Mouse (Mus musculus): ENCODE data around the gene Eif4a1.
"Not testable (repeated sequence)": the region's sequence is repeated elsewhere in the genome, so short reads cannot be mapped to it uniquely, and the experiment has no call there.

DNA sequence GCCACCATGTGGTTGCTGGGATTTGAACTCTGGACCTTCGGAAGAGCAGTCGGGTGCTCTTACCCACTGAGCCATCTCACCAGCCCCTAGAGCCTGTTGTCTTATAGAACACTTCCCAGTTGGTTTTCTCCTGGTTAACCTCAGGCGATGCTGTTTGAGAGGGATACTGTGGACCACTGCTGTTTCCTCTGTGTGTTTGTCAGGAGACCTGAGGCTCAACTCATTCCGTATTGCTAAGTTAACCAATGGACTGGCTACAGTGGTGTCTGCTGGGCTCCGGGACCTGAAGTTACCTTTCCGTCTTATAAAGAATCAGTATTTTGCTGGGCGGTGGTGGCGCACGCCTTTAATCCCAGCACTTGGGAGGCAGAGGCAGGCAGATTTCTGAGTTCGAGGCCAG, 30.7 kb upstream of the Eif4a1 start:
- TF ChIP-seq CTCF (IDR thresholded peaks at IDR 0.05; ENCODE audit: control insufficient read depth, insufficient read depth, low read length); POLR2A (IDR thresholded peaks at IDR 0.05; ENCODE audit: borderline replicate concordance, control insufficient read depth, low read depth, low read length): not testable (repeated sequence)

Measured in bone marrow, adult 2 months (tissue).